Mouse (Mus musculus) heart, postnatal 0 days (tissue): ENCODE measurements at regions not wholly inside any gene's neighbourhood (a gene's known extent, or its start where the extent isn't known, plus 50 kb on each side); places are given as distances from the start of the nearest gene placed in this dataset.

Source experiments
- CTCF ChIP-seq: IDR thresholded peaks from 2 replicates; pipeline ENCODE4 v1.5.1; 2016; ENCODE audit warnings: antibody characterized with exemption, control low read depth, low read depth
- EP300 ChIP-seq: IDR thresholded peaks from 2 replicates; pipeline ENCODE4 v1.6.1; 2016; ENCODE audit warnings: antibody characterized with exemption, low read depth

DNA sequence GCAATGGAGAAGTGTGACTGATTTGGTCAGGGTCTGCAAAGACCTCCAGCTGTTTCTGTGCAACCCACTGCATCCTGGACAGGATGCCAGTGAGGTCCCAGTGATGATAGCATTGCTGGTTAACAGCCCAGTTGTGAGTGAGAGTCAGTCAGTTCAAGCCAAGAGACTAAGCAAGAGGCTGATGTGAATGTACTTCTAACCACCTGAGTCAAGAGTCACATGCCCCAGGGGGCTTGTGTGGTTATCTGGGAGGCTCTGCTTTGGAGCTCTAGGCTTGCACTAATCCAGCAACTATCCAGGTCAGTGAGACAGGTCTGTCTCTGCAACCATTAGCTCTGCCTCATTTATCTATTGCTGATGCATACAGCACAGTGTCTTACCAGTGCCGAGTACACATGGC is 55.5 kb upstream of the Irf2bp2 start:
- TF ChIP-seq CTCF = no peak
- TF ChIP-seq EP300 = no peak
